Mouse (Mus musculus): ENCODE measurements around the gene Napepld. TPM values are rescaled to one million over a fixed set of nuclear protein-coding genes. Genes with fewer than 3 reads are reported as not detected.

Gene Napepld
- polyA plus RNA-seq, 1 experiment from 2014 or later, result 8.2 TPM

- Histone ChIP-seq H3K4me1 (ENCODE audit: control insufficient read depth, insufficient read depth, low read length) (no peaks in the 10 kb centered on the region), H3K27me3 (ENCODE audit: control insufficient read depth, insufficient read depth, low read length) (no peaks in the 10 kb centered on the region), H3K36me3 (ENCODE audit: control insufficient read depth, insufficient read depth, low read length) (peaks cover 9% of the 10 kb centered on the region), H3K9me3 (ENCODE audit: control insufficient read depth, low read length) (no peaks in the 10 kb centered on the region), H3K4me3 (ENCODE audit: low read length) (no peak overlapping the region), H3K27ac (ENCODE audit: low read depth, low read length) (no peak overlapping the region), H3K4me2 (replicated peaks; ENCODE audit: low read depth, low read length) (no peak overlapping the region), H3K9ac (ENCODE audit: low read depth, low read length) (no peak overlapping the region)
- WGBS, result 58% methylated on average over 8 of the region's 8 CpGs
- no peak for ATAC-seq (ENCODE audit: low FRiP score, low TSS enrichment)
Measured at GRCm38 (mm10) chr5:21667191-21668137, 33.7 kb downstream of the Napepld start.

GRCm38 (mm10) chr5:21663081-21663480, 38.1 kb downstream of the Napepld start:
- H3K4me3 ChIP-seq (ENCODE audit: low read length), result no peak overlapping the region
- no peak overlapping the region for H3K27ac ChIP-seq (ENCODE audit: low read depth, low read length)
- no peak overlapping the region for H3K9ac ChIP-seq (ENCODE audit: low read depth, low read length)
- no peak for ATAC-seq (ENCODE audit: low FRiP score, low TSS enrichment)
- H3K36me3 ChIP-seq (ENCODE audit: control insufficient read depth, insufficient read depth, low read length), result peaks cover 46% of the 10 kb centered on the region
- H3K4me1 ChIP-seq (ENCODE audit: control insufficient read depth, insufficient read depth, low read length), result no peaks in the 10 kb centered on the region
- no peaks in the 10 kb centered on the region for H3K27me3 ChIP-seq (ENCODE audit: control insufficient read depth, insufficient read depth, low read length)
- no peaks in the 10 kb centered on the region for H3K9me3 ChIP-seq (ENCODE audit: control insufficient read depth, low read length)
- 96% methylated on average over 11 of the region's 11 CpGs for WGBS
- H3K4me2 ChIP-seq (replicated peaks; ENCODE audit: low read depth, low read length), result no peak overlapping the region

- ATAC-seq (ENCODE audit: low FRiP score, low TSS enrichment), result no peak
- peaks cover 54% of the 10 kb centered on the region for H3K36me3 ChIP-seq (ENCODE audit: control insufficient read depth, insufficient read depth, low read length)
- H3K27ac ChIP-seq (ENCODE audit: low read depth, low read length), result no peak overlapping the region
- H3K4me3 ChIP-seq (ENCODE audit: low read length), result no peak overlapping the region
- no peaks in the 10 kb centered on the region for H3K4me1 ChIP-seq (ENCODE audit: control insufficient read depth, insufficient read depth, low read length)
- H3K27me3 ChIP-seq (ENCODE audit: control insufficient read depth, insufficient read depth, low read length), result no peaks in the 10 kb centered on the region
- H3K9ac ChIP-seq (ENCODE audit: low read depth, low read length), result no peak overlapping the region
- no peaks in the 10 kb centered on the region for H3K9me3 ChIP-seq (ENCODE audit: control insufficient read depth, low read length)
- WGBS, result 93% methylated on average over 6 of the region's 6 CpGs
- H3K4me2 ChIP-seq (replicated peaks; ENCODE audit: low read depth, low read length), result no peak overlapping the region
Measured at GRCm38 (mm10) chr5:21660850-21661249, 40.3 kb downstream of the Napepld start.

- peaks cover 56% of the 10 kb centered on the region for H3K36me3 ChIP-seq (ENCODE audit: control insufficient read depth, insufficient read depth, low read length)
- 50% methylated on average over 11 of the region's 11 CpGs for WGBS
- no peak overlapping the region for H3K4me2 ChIP-seq (replicated peaks; ENCODE audit: low read depth, low read length)
- no peaks in the 10 kb centered on the region for H3K9me3 ChIP-seq (ENCODE audit: control insufficient read depth, low read length)
- H3K9ac ChIP-seq (ENCODE audit: low read depth, low read length), result 0 out of 2 replicates have a peak overlapping the region, but pooled peaks have one; percentile 18
- no peak overlapping the region for H3K4me3 ChIP-seq (ENCODE audit: low read length)
- no peak overlapping the region for H3K27ac ChIP-seq (ENCODE audit: low read depth, low read length)
- no peaks in the 10 kb centered on the region for H3K27me3 ChIP-seq (ENCODE audit: control insufficient read depth, insufficient read depth, low read length)
- ATAC-seq (ENCODE audit: low FRiP score, low TSS enrichment), result peak; percentile 84
- H3K4me1 ChIP-seq (ENCODE audit: control insufficient read depth, insufficient read depth, low read length), result no peaks in the 10 kb centered on the region
Measured at GRCm38 (mm10) chr5:21658623-21659395, 42.4 kb downstream of the Napepld start.

- no peak overlapping the region for H3K27ac ChIP-seq (ENCODE audit: low read depth, low read length)
- no peak overlapping the region for H3K4me3 ChIP-seq (ENCODE audit: low read length)
- H3K9me3 ChIP-seq (ENCODE audit: control insufficient read depth, low read length), result no peaks in the 10 kb centered on the region
- no peak for ATAC-seq (ENCODE audit: low FRiP score, low TSS enrichment)
- H3K9ac ChIP-seq (ENCODE audit: low read depth, low read length), result no peak overlapping the region
- no peak overlapping the region for H3K4me2 ChIP-seq (replicated peaks; ENCODE audit: low read depth, low read length)
- 91% methylated on average over 6 of the region's 6 CpGs for WGBS
- no peaks in the 10 kb centered on the region for H3K27me3 ChIP-seq (ENCODE audit: control insufficient read depth, insufficient read depth, low read length)
- peaks cover 58% of the 10 kb centered on the region for H3K36me3 ChIP-seq (ENCODE audit: control insufficient read depth, insufficient read depth, low read length)
- H3K4me1 ChIP-seq (ENCODE audit: control insufficient read depth, insufficient read depth, low read length), result no peaks in the 10 kb centered on the region
Measured at GRCm38 (mm10) chr5:21658038-21658437, 43.2 kb downstream of the Napepld start.

- 85% methylated on average over 9 of the region's 9 CpGs for WGBS
- H3K9ac ChIP-seq (ENCODE audit: low read depth, low read length), result no peak overlapping the region
- no peaks in the 10 kb centered on the region for H3K27me3 ChIP-seq (ENCODE audit: control insufficient read depth, insufficient read depth, low read length)
- no peak overlapping the region for H3K4me2 ChIP-seq (replicated peaks; ENCODE audit: low read depth, low read length)
- no peak for ATAC-seq (ENCODE audit: low FRiP score, low TSS enrichment)
- no peak overlapping the region for H3K4me3 ChIP-seq (ENCODE audit: low read length)
- H3K4me1 ChIP-seq (ENCODE audit: control insufficient read depth, insufficient read depth, low read length), result no peaks in the 10 kb centered on the region
- H3K27ac ChIP-seq (ENCODE audit: low read depth, low read length), result no peak overlapping the region
- H3K36me3 ChIP-seq (ENCODE audit: control insufficient read depth, insufficient read depth, low read length), result peaks cover 63% of the 10 kb centered on the region
- no peaks in the 10 kb centered on the region for H3K9me3 ChIP-seq (ENCODE audit: control insufficient read depth, low read length)
Measured at GRCm38 (mm10) chr5:21656912-21657311, 44.3 kb downstream of the Napepld start.

- no peak for ATAC-seq (ENCODE audit: low FRiP score, low TSS enrichment)
- Histone ChIP-seq H3K9me3 (ENCODE audit: control insufficient read depth, low read length) (no peaks in the 10 kb centered on the region), H3K9ac (ENCODE audit: low read depth, low read length) (no peak overlapping the region), H3K27me3 (ENCODE audit: control insufficient read depth, insufficient read depth, low read length) (no peaks in the 10 kb centered on the region), H3K4me1 (ENCODE audit: control insufficient read depth, insufficient read depth, low read length) (no peaks in the 10 kb centered on the region), H3K4me3 (ENCODE audit: low read length) (no peak overlapping the region), H3K27ac (ENCODE audit: low read depth, low read length) (no peak overlapping the region), H3K4me2 (replicated peaks; ENCODE audit: low read depth, low read length) (no peak overlapping the region), H3K36me3 (ENCODE audit: control insufficient read depth, insufficient read depth, low read length) (peaks cover 60% of the 10 kb centered on the region)
- WGBS, result 78% methylated on average over 7 of the region's 7 CpGs
Measured at GRCm38 (mm10) chr5:21651885-21652612, 49.1 kb downstream of the Napepld start.

- WGBS, result 84% methylated on average over 2 of the region's 2 CpGs
Measured at GRCm38 (mm10) chr5:21650736-21651135, 50.5 kb downstream of the Napepld start.

More at GRCm38 (mm10) chr5:21650736-21651135, 50.5 kb downstream of the Napepld start:
- H3K4me1 ChIP-seq (ENCODE audit: control insufficient read depth, insufficient read depth, low read length), result no peaks in the 10 kb centered on the region
- H3K4me2 ChIP-seq (replicated peaks; ENCODE audit: low read depth, low read length), result no peak overlapping the region
- no peak for ATAC-seq (ENCODE audit: low FRiP score, low TSS enrichment)
- H3K36me3 ChIP-seq (ENCODE audit: control insufficient read depth, insufficient read depth, low read length), result peaks cover 56% of the 10 kb centered on the region
- H3K9me3 ChIP-seq (ENCODE audit: control insufficient read depth, low read length), result no peaks in the 10 kb centered on the region
- no peak overlapping the region for H3K9ac ChIP-seq (ENCODE audit: low read depth, low read length)
- no peak overlapping the region for H3K4me3 ChIP-seq (ENCODE audit: low read length)
- H3K27ac ChIP-seq (ENCODE audit: low read depth, low read length), result no peak overlapping the region
- H3K27me3 ChIP-seq (ENCODE audit: control insufficient read depth, insufficient read depth, low read length), result no peaks in the 10 kb centered on the region

Data from kidney, embryonic 14.5 days (tissue).